In genomic region chr5:43133672-43134071, GRCm38 (mm10) we compare ENCODE assay signal across 15 mouse cellular contexts.
"Had no signal": no experiment of that assay in that cellular context is flagged by ENCODE, and none has a peak within 500 bp of the region (broad histone marks: within the 10 kb centered on the region; RNA-seq: fewer than 3 reads in every experiment).

No protein-coding gene starts in this region.

- H3K27ac ChIP-seq: layer of hippocampus, adult 2 months; limb, embryonic 12.5 days; liver, embryonic 13.5 days; lung, embryonic 15.5 days; midbrain, embryonic 13.5 days; neural tube, embryonic 15.5 days; stomach, postnatal 0 days had no signal

- H3K4me2 ChIP-seq: limb, embryonic 12.5 days; liver, embryonic 13.5 days; lung, embryonic 15.5 days; midbrain, embryonic 13.5 days; neural tube, embryonic 15.5 days had no signal

- H3K9me3 ChIP-seq: limb, embryonic 12.5 days; liver, embryonic 13.5 days; lung, embryonic 15.5 days; midbrain, embryonic 13.5 days; neural tube, embryonic 15.5 days had no signal

- DNase-seq: kidney, adult 9 months; kidney, postnatal 4 days; liver; liver, embryonic 13.5 days; liver, postnatal 0 days; lung, postnatal 14 days; right cerebral cortex, adult 18-20 months; thymus, postnatal 4 days had no signal

- H3K27me3 ChIP-seq: limb, embryonic 12.5 days; liver, embryonic 13.5 days; lung, embryonic 15.5 days; midbrain, embryonic 13.5 days; neural tube, embryonic 15.5 days had no signal

- H3K4me1 ChIP-seq: limb, embryonic 12.5 days; liver, embryonic 13.5 days; lung, embryonic 15.5 days; midbrain, embryonic 13.5 days; neural tube, embryonic 15.5 days had no signal

- ATAC-seq: liver, postnatal 0 days; midbrain, embryonic 13.5 days had no signal

- H3K36me3 ChIP-seq: limb, embryonic 12.5 days; liver, embryonic 13.5 days; lung, embryonic 15.5 days; midbrain, embryonic 13.5 days; neural tube, embryonic 15.5 days had no signal

- H3K9ac ChIP-seq: limb, embryonic 12.5 days; liver, embryonic 13.5 days; liver, postnatal 0 days; lung, embryonic 15.5 days; midbrain, embryonic 13.5 days; neural tube, embryonic 15.5 days had no signal

- H3K4me3 ChIP-seq: layer of hippocampus, adult 2 months; limb, embryonic 12.5 days; liver, embryonic 13.5 days; lung, embryonic 15.5 days; midbrain, embryonic 13.5 days; myocyte; neural tube, embryonic 15.5 days had no signal
